Mouse (Mus musculus): ENCODE results near the gene Cradd.

- TF ChIP-seq CTCF (IDR thresholded peaks at IDR 0.05; ENCODE audit: low read depth, low read length) (no peak), POLR2A (IDR thresholded peaks at IDR 0.05; ENCODE audit: extremely low read depth, insufficient read depth, low read length) (no peak)
These were observed 102.0 kb downstream of the Cradd start for GRCm38 (mm10) chr10:95221914-95222313.

Data from liver, adult 2 months (tissue).